Mouse (Mus musculus) left cerebral cortex, adult 18-20 months (tissue): ENCODE results near the gene Kdelc2. TPM values are rescaled to one million over a fixed set of nuclear protein-coding genes. Genes with fewer than 3 reads are reported as not detected.

Source experiments
- DNase-seq, 2 experiments: peaks; one replicate each; pipeline ENCODE4 v3.0.0; 2021 to 2022; ENCODE audit warnings: low spot score in 2 of 2, mixed read lengths in 1 of 2
- microRNA-seq, 2 experiments: library from miRNA; unstranded; fragments of <30 nt; microRNA quantifications; one replicate each; pipeline ENCODE4 v1.2.0; 2021
- total RNA-seq, 2 experiments: library from RNA; stranded (reverse); gene quantifications; 2 replicates each; pipeline ENCODE4 v1.2.3; 2021

Gene Kdelc2
- total RNA-seq, 2 experiments from 2014 or later = 6.0 to 6.9 TPM

DNA sequence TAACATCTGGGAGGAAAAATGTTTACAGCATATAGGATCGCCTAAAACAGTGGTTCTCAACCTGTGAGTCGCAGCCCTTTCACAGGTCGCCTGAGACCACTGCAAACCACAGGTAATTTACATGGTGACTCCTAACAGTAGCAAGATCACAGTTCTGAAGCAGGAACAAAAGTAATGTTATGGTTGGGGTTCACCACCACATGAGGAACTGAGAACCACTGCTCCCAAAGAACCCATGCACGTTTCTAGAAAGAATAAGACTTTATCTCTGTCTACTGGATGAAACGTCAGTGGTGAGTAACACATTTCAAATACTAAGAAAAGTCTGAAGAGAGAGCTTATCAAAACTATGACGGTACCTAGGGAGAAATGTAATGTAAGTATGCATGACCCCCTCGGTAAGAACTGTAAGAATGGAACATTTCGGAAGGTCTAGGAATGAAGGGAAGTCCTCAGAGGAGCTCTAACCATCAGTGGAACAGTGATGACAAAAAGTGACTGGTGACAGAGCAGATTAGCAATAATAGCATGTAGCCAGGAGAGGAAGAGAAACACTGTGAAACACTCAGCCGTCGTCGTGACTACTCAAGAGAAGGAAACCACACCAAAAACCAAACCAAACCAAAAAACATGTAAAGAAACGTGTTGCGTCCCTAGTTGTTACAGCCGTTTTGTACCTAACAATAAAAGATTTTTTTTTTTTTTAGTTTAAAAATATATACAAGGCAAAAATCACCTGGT is 52.2 kb downstream of the Kdelc2 start:
- DNase-seq = no peak

DNA sequence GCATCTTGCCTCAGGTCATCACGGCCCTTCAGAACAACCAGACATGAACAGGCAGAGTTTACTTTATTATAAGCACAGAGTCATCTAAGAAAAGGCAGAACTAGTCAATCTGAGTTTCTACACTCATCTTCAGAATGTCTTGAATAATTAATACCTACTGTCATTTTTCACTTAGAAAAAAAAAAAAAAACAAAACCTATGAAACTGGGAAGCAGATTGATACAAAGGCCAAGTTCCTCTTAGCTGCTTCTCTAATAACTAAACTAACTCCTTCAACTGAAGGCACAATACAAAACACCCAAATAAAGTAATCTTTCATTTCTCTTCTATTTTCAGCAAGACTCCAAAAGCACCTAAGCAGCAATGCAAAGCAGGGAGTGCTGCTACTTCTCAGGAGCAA is 66.8 kb downstream of the Kdelc2 start:
- DNase-seq = no peak

Small RNA genes lying within 50 kb of the gene (microRNA-seq; reads per million reads assigned to microRNA genes)
- 0 reads per million in 2 experiments for gene Mir130c

Other genes with a start within 250 kb of the Kdelc2 start
- 10 to 100 TPM; 20.8 to 22.7 TPM for gene Ddx10, start 136.0 kb upstream of the Kdelc2 start, total RNA-seq
- 10 to 100 TPM; 26.8 to 31.3 TPM for gene Exph5, start 82.4 kb upstream of the Kdelc2 start, total RNA-seq
- gene 4930550C14Rik, start 18.3 kb downstream of the Kdelc2 start, total RNA-seq = 1 to 10 TPM in 1 of 2 experiments, under 1 TPM in 1; 0.35 to 1.4 TPM
- 10 to 100 TPM; 14.0 to 16.2 TPM for gene Atm, start 152.7 kb downstream of the Kdelc2 start, total RNA-seq
- gene Npat, start 153.0 kb downstream of the Kdelc2 start, total RNA-seq = 10 to 100 TPM; 18.9 to 22.0 TPM
- gene Acat1, start 226.4 kb downstream of the Kdelc2 start, total RNA-seq = 10 to 100 TPM; 56.7 to 59.2 TPM